Mouse (Mus musculus): ENCODE results near the gene Gm42421. TPM values are rescaled to one million over a fixed set of nuclear protein-coding genes. Genes with fewer than 3 reads are reported as not detected.
A peak's percentile ranks its signal among the peaks of the same experiment; 100 is the strongest.

Gene Gm42421
- polyA plus RNA-seq, 2 experiments = 0.20 to 0.59 TPM

DNA sequence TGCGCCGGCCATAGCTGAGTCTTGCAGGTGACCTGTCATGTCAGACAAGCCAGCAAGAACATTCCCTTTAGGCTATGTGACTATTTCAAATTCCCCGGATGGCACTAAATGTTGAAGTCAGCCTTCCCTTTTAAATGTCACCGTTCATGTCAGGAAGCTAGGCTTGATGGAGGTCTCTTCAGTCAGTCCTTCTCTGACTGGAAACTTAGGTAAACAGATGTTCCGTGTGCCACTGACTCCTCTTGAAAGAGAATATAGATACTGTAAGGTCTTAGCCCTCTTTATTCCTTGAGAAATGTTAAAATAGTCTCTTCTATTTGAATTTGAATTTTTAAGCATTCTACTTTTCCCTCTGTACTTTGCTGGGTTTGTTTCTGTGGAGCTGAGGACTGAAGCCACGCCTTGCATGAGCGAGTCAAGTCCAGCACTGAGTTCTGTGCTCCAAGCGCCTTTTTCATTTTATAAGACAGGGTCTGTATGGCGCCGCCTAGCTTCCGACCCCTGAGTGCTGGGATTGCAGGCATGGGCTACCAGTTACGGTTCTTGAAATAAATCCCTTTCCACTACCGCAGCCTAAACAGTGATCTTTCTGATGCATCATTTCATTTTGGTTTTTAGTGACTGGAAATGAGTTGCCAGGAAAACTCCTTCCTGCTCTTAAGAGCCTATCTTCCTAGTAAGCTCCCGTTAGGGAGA, 30.2 kb upstream of the Gm42421 start, which contains the start of gene Ankrd61:
Gene Ankrd61, minus strand, starts transcription at position 51 of the 696 bp plus-strand sequence.
- DNase-seq (ENCODE audit: low read depth in 3 of 3, low spot score in 3 of 3) (no peak), ATAC-seq (ENCODE audit: insufficient read depth) (no peak)
- no peaks in the 10 kb centered on the region for H3K9me3 ChIP-seq (ENCODE audit: control insufficient read depth, low read length)
- H3K36me3 ChIP-seq (replicated peaks; ENCODE audit: control insufficient read depth, insufficient read depth, low read depth) = peaks cover 96% of the 10 kb centered on the region
- no peak within 1 kb of the TSS for H3K4me2 ChIP-seq (ENCODE audit: low read depth)
- no peaks in the 10 kb centered on the region for H3K27me3 ChIP-seq (ENCODE audit: control insufficient read depth, insufficient read depth, low read length)
- H3K27ac ChIP-seq = no peak within 1 kb of the TSS
- peaks cover 0 to 7% of the 10 kb centered on the region in 2 experiments; a peak in 2 of 4 replicates for H3K4me1 ChIP-seq (replicated peaks; ENCODE audit: control insufficient read depth in 2 of 2, insufficient read depth in 2 of 2, low read length in 1 of 2)
- 91% methylated on average over 14 of the region's 14 CpGs for WGBS (ENCODE audit: insufficient replicate concordance)
- no peak within 1 kb of the TSS for H3K9ac ChIP-seq (replicated peaks)
- 0 out of 2 replicates have a peak, but pooled peaks have one; percentile 18 for TF ChIP-seq CTCF (IDR thresholded peaks at IDR 0.05; ENCODE audit: low read depth)
- TF ChIP-seq EP300 (IDR thresholded peaks at IDR 0.05; ENCODE audit: low read depth) = no peak
- H3K4me3 ChIP-seq (ENCODE audit: insufficient read depth in 1 of 2, low read depth in 2 of 2, low read length in 2 of 2) = no peak within 1 kb of the TSS

DNA sequence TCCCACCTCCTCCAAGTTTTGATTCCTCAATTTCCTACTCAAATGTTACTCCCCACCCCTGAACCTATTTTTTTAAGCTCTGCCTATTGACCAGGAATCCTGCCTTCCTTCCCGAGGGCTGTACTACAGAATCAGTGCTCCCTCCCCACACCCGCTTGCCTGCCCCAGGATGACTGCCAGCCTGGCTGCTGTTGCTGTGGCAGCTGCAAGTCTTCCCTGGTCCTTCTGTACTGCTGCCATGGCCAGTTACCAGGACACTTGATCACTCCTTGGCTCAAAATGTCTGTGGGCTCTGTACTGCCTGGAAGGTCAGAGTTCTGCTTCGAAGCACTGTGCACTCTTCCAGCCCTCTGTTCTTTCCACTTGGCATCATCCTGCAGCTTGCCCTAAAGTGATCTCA, 25.9 kb upstream of the Gm42421 start:
- H3K36me3 ChIP-seq (replicated peaks; ENCODE audit: control insufficient read depth, insufficient read depth, low read depth) = peaks cover 84% of the 10 kb centered on the region

DNA sequence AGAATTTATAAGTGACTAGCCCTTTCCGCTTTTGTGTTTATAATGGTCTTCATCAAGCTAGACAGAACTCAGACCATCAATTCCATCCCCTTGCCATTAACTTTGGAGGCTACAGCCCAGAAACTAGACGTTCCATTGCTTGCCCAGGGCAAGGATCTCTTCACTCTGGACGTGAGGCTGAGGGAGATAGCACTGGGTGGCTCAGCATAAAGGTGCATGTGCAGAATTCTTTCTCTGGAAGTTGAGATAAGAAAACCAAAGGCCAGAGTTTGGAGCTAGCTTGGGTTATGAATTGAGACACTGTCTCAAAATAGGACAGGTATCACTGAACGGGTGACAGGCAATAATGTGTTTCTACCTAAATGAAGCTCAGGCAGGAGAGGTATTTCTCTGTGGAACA, 24.2 kb upstream of the Gm42421 start:
- H3K4me1 ChIP-seq (replicated peaks; ENCODE audit: control insufficient read depth in 2 of 2, insufficient read depth in 2 of 2, low read length in 1 of 2) = peaks cover 11 to 25% of the 10 kb centered on the region in 2 experiments
- TF ChIP-seq CTCF (IDR thresholded peaks at IDR 0.05; ENCODE audit: low read depth) (no peak), EP300 (IDR thresholded peaks at IDR 0.05; ENCODE audit: low read depth) (peak; percentile 59; the same call in 1 of the 2 replicates)
- 32% methylated on average over 4 of the region's 4 CpGs for WGBS (ENCODE audit: insufficient replicate concordance)
- H3K27me3 ChIP-seq (ENCODE audit: control insufficient read depth, insufficient read depth, low read length) = no peaks in the 10 kb centered on the region
- H3K4me2 ChIP-seq (ENCODE audit: low read depth) = no peak overlapping the region
- ATAC-seq (ENCODE audit: insufficient read depth) (peak; percentile 64), DNase-seq (ENCODE audit: low read depth in 3 of 3, low spot score in 3 of 3) (peak in 2 of 3 experiments; percentile 30 to 43)
- no peak overlapping the region for H3K27ac ChIP-seq
- H3K4me3 ChIP-seq (ENCODE audit: insufficient read depth in 1 of 2, low read depth in 2 of 2, low read length in 2 of 2) = no peak overlapping the region
- no peaks in the 10 kb centered on the region for H3K9me3 ChIP-seq (ENCODE audit: control insufficient read depth, low read length)
- H3K36me3 ChIP-seq (replicated peaks; ENCODE audit: control insufficient read depth, insufficient read depth, low read depth) = peaks cover 67% of the 10 kb centered on the region
- no peak overlapping the region for H3K9ac ChIP-seq (replicated peaks)

More for the DNA sequence above, 25.9 kb upstream of the Gm42421 start:
- no peak for TF ChIP-seq CTCF (IDR thresholded peaks at IDR 0.05; ENCODE audit: low read depth)
- no peak for TF ChIP-seq EP300 (IDR thresholded peaks at IDR 0.05; ENCODE audit: low read depth)
- Histone ChIP-seq H3K9ac (replicated peaks) (no peak overlapping the region), H3K9me3 (ENCODE audit: control insufficient read depth, low read length) (no peaks in the 10 kb centered on the region), H3K27me3 (ENCODE audit: control insufficient read depth, insufficient read depth, low read length) (no peaks in the 10 kb centered on the region), H3K27ac (no peak overlapping the region), H3K4me1 (replicated peaks; ENCODE audit: control insufficient read depth in 2 of 2, insufficient read depth in 2 of 2, low read length in 1 of 2) (peaks cover 0 to 15% of the 10 kb centered on the region in 2 experiments), H3K4me3 (ENCODE audit: insufficient read depth in 1 of 2, low read depth in 2 of 2, low read length in 2 of 2) (no peak overlapping the region), H3K4me2 (ENCODE audit: low read depth) (no peak overlapping the region)
- no peak for DNase-seq (ENCODE audit: low read depth in 3 of 3, low spot score in 3 of 3)
- WGBS (ENCODE audit: insufficient replicate concordance) = 83% methylated on average over 3 of the region's 3 CpGs
- ATAC-seq (ENCODE audit: insufficient read depth) = no peak

DNA sequence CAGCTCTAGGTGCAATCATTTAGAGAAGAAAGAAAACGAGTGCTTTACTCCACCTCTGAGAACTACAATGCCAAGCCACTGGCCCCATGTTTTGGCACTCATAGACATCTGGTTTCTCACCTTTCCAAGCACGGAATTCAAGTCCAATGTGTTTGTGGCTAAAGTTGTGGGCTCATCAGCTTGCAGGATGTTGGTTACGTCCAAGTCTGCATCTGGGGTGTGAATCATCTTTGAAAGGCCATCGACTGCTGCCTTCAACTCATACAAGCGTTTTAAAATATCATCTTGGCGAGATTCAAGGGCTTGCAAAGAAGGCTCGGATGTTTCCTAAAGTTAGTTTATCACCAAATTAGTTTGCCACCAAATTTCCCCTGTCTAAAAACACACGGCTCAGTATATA, 21.5 kb upstream of the Gm42421 start:
- peaks cover 16 to 31% of the 10 kb centered on the region in 2 experiments for H3K4me1 ChIP-seq (replicated peaks; ENCODE audit: control insufficient read depth in 2 of 2, insufficient read depth in 2 of 2, low read length in 1 of 2)
- no peak overlapping the region for H3K9ac ChIP-seq (replicated peaks)
- H3K4me2 ChIP-seq (ENCODE audit: low read depth) = no peak overlapping the region
- peaks cover 41% of the 10 kb centered on the region for H3K36me3 ChIP-seq (replicated peaks; ENCODE audit: control insufficient read depth, insufficient read depth, low read depth)
- TF ChIP-seq CTCF (IDR thresholded peaks at IDR 0.05; ENCODE audit: low read depth) (no peak), EP300 (IDR thresholded peaks at IDR 0.05; ENCODE audit: low read depth) (no peak)
- H3K27me3 ChIP-seq (ENCODE audit: control insufficient read depth, insufficient read depth, low read length) = no peaks in the 10 kb centered on the region
- H3K27ac ChIP-seq = no peak overlapping the region
- DNase-seq (ENCODE audit: low read depth in 3 of 3, low spot score in 3 of 3) (no peak), ATAC-seq (ENCODE audit: insufficient read depth) (no peak)
- no peaks in the 10 kb centered on the region for H3K9me3 ChIP-seq (ENCODE audit: control insufficient read depth, low read length)
- WGBS (ENCODE audit: insufficient replicate concordance) = 80% methylated on average over 8 of the region's 8 CpGs
- H3K4me3 ChIP-seq (ENCODE audit: insufficient read depth in 1 of 2, low read depth in 2 of 2, low read length in 2 of 2) = no peak overlapping the region

DNA sequence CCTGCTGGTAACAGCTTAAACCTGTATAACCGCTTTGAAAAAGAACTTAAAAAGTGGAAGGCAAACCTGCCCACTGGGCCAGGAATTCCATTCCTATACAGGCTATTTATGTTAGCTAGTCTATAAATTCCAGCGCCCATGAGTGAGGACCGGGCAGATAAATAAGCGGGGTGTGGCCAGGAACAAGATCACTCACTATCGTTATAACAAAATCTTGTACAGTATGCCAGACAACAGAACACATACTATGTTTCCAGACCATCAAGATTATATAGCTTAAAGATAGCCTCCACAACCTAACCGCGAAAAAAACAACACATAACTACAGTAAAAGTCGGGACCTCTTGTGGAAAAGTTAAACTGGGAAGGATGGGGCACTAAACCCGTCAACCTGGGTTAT, 19.0 kb upstream of the Gm42421 start:
- ATAC-seq (ENCODE audit: insufficient read depth) = peak; percentile 31; the same call in 1 of the 2 replicates
- peaks cover 20% of the 10 kb centered on the region for H3K36me3 ChIP-seq (replicated peaks; ENCODE audit: control insufficient read depth, insufficient read depth, low read depth)
- no peak for TF ChIP-seq CTCF (IDR thresholded peaks at IDR 0.05; ENCODE audit: low read depth)
- peak overlapping the region; percentile 69 to 84 for H3K4me3 ChIP-seq (ENCODE audit: insufficient read depth in 1 of 2, low read depth in 2 of 2, low read length in 2 of 2)
- no peaks in the 10 kb centered on the region for H3K27me3 ChIP-seq (ENCODE audit: control insufficient read depth, insufficient read depth, low read length)
- under 1% methylated on average over 9 of the region's 9 CpGs for WGBS (ENCODE audit: insufficient replicate concordance)
- peak overlapping the region; percentile 99 for H3K4me2 ChIP-seq (ENCODE audit: low read depth)
- peak overlapping the region; percentile 85 for H3K9ac ChIP-seq (replicated peaks)
- peaks cover 16 to 21% of the 10 kb centered on the region in 2 experiments for H3K4me1 ChIP-seq (replicated peaks; ENCODE audit: control insufficient read depth in 2 of 2, insufficient read depth in 2 of 2, low read length in 1 of 2)
- peak in 2 of 3 experiments; percentile 38 to 41 for DNase-seq (ENCODE audit: low read depth in 3 of 3, low spot score in 3 of 3)
- H3K9me3 ChIP-seq (ENCODE audit: control insufficient read depth, low read length) = no peaks in the 10 kb centered on the region
- H3K27ac ChIP-seq = peak overlapping the region; percentile 93

Data from liver, embryonic 14.5 days (tissue).